Mouse (Mus musculus) lung, postnatal 0 days (tissue): ENCODE data around the gene Abi2.

Source experiments
- CTCF ChIP-seq: IDR thresholded peaks from 2 replicates; pipeline ENCODE4 v1.5.1; 2016; ENCODE audit warnings: antibody characterized with exemption, mild to moderate bottlenecking
- EP300 ChIP-seq: IDR thresholded peaks from 2 replicates; pipeline ENCODE4 v1.6.1; 2016; ENCODE audit warnings: antibody characterized with exemption, mild to moderate bottlenecking, control low read depth

DNA sequence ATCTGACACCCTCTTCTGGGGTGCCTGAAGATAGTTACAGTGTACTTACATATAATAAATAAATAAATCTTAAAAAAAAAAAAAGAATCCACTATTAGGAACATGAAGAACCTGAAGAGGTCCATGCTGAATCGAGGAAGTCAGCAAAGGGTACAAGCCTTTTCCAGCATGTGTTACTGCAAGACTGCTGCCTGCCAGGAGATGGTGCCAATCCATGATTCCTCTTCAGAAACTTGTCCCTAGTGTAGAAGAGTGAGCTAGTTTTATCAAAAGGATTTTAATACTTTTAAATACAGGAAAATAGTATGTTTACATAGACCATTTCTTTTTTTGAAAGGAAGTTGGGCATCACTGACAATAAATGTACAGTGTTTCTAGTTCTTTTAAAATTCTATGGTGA is 14.5 kb downstream of the Abi2 start:
- TF ChIP-seq EP300 (no peak), CTCF (peak; percentile 53)
